Mouse (Mus musculus) adrenal gland, postnatal 4 days (tissue): ENCODE measurements around the gene Tmem156. TPM values are rescaled to one million over a fixed set of nuclear protein-coding genes. Genes with fewer than 3 reads are reported as not detected.
"Not testable (repeated sequence)": the region's sequence is repeated elsewhere in the genome, so short reads cannot be mapped to it uniquely, and the experiment has no call there.

Experiments
- DNase-seq, 2 experiments: peaks; one replicate each; pipeline ENCODE4 v3.0.0; 2021 to 2022; ENCODE audit warnings: low spot score in 2 of 2, mixed read lengths in 2 of 2
- long read RNA-seq, 2 experiments: library from polyadenylated mRNA; stranded (forward); transcript quantifications; one replicate each; pipeline ENCODE4 v2.0.0; 2021
- total RNA-seq, 2 experiments: library from RNA; stranded (reverse); gene quantifications; 2 replicates each; pipeline ENCODE4 v1.2.3; 2021

The Tmem156 gene
- total RNA-seq = under 1 TPM; 0.22 to 0.54 TPM
- long read RNA-seq, experiment 1 = 0 reads
- long read RNA-seq, experiment 2 = 0 reads

DNA sequence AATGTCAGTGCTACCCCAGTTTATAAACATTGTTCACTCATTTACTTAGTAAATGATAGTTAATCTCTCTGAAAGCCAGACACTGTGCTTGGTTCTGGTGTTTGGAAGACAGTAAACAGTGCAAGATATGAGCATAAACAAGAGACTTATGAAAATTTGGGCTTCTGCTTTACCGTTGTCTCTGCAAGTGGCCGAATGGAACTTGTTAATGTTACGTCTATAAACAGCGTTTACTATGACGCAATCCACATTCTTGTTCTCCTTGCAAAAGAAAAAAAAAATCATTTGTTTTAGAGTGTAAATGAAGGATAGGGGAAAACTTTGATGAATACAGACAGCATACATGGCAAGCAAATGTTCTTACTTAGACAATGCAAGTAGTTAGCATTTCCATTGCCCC lies at the start of gene Tmem156:
TSS of gene Tmem156 (minus strand) at position 212 of the 400 bp plus-strand sequence.
- no peak for DNase-seq

DNA sequence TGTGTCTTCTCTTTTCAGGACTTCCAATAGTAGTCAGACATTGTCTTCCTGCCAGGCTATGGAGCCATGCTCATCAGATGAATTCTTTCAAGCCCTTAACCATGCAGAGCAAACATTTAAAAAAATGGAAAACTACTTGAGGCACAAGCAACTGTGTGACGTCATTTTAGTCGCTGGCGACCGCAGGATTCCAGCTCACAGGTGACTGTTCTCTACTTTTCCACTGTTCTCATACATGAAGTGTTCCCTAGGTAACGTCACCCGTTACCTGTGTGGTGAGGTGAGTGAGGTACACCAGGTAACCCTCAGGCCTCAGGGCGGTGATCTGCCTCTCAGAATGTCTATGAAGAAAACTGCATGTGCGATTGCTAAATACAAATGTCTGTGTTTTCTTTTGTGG lies 49.3 kb upstream of the Tmem156 start:
- DNase-seq = no peak

DNA sequence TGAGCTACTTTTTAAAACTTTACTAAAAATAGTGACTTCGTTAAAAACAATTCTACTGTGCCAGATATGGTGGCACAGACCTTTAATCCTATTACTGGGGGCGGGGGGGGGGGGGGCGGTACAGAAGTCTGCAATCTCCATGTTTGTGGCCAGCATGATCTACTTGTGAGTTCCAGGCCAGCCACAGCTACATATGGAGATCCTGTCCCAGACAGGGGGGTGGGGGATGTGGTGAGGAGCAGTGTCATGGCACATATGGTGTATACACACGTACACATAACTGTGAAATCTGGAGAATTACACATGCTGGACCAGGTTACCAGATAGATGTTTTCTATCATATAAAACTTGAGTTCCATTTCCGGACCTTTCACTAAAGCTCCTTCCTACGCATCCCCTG lies 45.1 kb upstream of the Tmem156 start:
- DNase-seq = no peak

DNA sequence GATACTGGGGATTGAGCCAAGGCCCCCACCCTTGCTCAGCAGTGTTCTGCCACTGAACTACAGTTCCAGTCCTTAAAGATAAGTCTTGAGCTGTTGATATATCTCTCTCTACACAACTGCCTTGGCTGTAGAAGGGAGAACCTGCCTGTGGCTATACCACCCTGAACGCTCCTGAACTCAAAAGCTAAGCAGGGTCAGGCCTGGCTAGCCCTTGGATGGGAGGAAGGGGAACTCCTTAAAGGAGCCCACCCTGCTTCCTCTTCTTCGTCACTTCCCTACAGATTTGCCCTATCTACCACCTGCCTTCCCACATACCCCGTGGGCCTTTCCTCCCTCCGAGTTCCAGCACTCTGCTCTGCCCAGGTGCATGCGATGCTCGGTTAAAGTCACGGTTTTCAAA lies 44.2 kb upstream of the Tmem156 start:
- no peak for DNase-seq

DNA sequence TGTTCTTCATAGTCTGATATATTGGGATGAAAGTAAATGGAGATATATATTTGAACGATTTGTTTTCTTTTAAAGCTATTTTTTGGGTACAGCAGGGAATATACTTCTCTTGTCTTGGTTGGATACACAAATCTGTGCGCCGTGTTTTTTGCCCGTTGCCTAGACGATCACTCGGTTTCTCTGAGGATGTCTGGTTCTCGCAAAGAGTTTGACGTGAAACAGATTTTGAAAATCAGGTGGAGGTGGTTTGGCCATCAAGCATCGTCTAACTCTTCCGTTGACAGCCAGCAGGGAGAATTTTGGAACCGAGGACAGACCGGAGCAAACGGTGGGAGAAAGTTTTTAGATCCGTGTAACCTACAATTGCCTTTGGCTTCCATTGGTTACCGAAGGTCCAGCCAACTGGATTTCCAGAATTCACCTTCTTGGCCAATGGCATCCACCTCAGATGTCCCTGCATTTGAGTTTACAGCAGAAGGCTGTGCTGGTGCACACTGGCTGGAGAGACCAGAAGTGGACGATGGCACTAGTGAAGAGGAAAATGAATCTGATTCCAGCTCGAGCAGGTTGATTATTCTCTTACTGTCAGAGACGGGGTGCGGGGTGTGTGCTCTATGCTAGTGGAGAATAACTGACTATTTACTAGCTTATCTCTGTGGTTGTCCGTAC lies 39.4 kb upstream of the Tmem156 start:
- DNase-seq = no peak

DNA sequence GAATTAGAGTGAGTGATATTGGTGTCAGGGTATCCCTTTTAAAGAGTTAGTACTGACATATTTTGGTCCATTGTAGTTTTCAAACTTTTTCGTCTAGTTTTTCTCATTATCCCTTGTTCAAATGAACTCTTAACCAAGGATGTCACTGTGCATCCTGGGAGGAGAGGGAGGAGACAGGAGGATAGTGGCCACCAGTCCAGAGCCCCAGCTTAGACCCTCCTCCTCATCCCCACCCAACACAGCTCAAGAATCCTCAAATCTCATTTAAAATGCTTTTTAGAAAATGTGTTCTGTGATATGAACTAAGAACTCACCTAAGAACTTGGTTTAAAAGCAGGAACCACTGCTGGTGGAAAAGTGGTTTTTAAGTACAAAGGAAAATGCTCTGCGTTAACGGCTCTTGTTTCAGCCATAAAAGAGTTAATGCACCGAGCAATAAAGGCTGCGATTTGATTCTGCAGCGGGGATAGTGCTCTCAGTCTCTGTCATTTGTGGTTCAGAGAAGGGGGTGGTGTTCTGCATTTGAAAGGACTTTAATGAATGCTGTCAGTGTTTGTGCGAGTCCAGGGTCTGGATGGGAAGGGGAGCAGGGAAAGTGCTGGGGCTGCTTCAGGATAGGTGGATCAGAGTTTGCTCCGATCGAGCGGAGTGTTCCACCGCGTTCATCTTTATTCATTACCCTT lies 38.7 kb upstream of the Tmem156 start:
- no peak for DNase-seq

DNA sequence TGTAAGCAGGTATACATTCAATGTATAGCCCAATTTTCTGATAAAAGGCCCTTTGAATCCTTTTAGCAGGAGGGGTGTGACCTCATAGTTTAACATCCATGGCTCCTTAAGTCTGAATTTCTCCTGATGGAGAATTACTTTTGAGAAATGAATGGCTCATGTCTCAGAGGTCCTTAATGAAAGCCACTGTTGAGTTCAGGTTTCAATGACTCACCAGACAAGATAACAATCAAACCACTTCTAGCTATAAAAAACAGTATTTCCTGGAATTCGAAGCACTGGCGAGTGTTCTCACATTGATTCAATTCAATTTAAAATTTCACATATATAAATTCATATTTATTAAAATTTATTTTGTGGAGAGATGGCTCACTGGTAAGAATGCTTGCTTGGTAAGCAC lies 36.5 kb upstream of the Tmem156 start:
- DNase-seq = no peak

DNA sequence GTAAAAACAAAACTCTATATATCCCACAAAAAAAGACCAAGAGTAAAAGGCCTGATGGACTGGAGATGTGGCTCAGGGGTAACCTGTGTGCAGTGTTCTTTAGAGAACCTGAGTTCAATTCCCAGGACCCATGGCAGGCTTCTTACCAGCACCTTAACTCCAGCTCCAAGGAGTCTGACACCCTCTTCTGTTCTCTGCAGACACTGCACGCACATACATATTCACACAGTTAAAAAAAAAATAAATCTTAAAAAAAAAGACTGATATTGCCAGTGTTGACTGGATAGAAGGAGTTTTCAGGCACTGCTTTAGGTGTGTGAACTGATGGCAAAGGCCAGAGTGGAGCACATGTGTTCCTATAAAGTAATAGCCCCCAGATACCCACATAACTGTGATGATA lies 34.2 kb upstream of the Tmem156 start:
- DNase-seq = no peak

DNA sequence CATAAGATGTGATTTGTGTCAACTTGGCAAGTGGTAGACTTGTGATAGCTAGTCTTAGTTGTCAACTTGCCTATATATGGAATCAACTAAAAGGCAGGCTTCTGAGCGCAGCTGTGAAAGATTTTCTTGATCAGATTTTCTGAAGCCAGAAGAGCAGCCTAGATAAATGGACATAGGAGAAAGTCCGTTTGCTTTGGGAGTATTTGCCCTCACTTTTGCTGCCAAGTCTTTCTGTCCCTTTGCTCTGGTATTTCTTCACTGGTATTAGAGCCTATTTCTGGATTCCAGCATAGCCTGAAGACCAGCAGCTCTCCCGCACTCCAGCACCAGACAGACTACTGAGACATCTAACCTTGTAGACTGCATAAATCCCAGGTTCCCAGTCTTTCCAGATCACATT lies 30.7 kb upstream of the Tmem156 start:
- DNase-seq = no peak

DNA sequence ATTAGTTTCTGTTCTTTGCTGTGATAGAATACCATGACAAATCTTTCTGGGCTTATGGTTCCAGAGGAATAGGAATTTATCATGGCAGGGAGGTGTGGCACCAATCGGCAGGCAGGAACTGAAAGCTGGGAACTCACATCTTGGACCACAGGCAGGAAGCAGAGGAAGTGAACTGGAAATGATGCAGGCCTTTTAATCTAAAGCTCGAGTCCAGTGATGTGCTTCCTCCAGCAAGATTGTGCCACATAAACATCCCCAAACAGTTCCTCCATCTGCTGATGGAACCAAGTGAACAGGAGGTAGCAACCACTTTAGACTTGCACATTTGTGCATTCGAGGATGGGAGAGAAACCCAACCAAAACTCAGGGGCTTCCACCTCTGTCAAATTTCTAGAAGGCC lies 28.0 kb upstream of the Tmem156 start:
- DNase-seq = no peak

DNA sequence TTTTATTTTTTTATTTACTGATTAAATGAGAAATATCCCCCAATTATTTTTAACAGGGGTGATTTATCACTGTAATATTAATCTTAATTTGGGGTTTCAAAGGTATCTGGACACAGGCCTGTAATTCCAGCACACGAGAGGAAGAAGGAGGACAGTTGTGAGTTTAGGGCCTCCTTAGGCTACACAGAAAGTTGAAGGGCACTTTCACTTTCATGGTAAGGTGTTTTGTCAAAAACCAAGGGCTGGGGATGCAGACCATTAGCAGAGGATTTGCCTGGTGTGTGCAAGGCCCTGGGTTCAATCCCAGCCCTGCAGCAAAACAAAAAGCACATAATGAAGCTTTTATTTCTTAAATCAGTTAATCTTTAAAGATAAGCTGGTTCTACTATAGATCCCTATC lies 27.6 kb upstream of the Tmem156 start:
- DNase-seq = no peak

DNA sequence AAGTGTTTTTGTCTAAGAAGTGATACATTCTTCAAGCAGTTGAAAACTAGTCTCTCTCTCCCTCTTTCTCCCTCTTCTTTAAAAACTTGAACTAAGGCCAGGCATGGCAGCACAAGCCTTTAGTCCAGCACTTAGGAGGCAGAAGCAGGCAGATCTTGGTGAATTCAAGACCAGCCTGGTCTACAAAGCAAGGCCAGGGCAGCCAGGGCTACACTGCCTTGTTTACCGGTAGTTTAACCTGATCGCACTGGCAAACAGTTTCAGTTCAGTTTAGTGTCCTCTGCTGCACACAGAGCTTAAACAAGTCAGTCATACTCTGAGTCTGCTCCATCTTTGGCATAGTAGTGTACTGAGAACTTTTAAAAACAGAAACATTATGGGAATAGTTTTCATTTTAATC lies 24.9 kb upstream of the Tmem156 start:
- DNase-seq = no peak

DNA sequence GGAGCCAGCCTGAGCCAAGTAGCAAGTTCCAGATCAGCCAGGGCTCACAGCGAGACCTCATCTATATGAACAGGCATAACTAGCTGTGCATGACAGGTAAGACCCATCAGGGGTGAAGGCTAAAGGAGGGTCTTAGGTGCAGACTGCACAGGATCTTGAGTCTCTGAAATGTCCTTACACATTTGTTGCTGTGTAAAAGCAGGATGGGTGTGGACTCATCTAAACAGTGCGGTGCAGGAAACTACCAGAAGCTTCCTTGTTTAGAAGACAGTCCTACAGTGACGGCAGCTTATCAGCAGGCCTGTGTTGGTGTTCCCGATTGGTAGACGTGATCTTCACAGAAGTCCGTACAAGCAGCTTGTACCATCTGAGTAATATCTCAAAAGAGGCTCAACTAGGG lies 21.4 kb upstream of the Tmem156 start:
- DNase-seq = no peak

DNA sequence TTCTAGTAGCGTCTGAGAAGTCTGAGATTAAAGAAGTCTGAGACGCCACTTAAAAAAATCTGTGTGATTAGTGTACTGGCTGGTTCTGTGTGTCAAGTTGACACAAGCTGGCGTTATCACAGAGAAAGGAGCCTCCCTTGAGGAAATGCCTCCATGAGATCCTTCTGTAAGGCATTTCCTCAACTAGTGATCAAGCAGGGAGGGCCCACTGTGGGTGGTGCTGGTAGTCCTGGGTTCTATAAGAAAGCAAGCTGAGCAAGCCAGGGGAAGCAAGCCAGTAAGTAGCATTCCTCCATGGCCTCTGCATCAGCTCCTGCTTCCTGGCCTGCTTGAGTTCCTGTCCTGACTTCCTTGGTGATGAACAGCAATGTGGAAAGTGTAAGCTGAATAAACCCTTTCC lies 20.3 kb upstream of the Tmem156 start:
- not testable (repeated sequence) for DNase-seq

DNA sequence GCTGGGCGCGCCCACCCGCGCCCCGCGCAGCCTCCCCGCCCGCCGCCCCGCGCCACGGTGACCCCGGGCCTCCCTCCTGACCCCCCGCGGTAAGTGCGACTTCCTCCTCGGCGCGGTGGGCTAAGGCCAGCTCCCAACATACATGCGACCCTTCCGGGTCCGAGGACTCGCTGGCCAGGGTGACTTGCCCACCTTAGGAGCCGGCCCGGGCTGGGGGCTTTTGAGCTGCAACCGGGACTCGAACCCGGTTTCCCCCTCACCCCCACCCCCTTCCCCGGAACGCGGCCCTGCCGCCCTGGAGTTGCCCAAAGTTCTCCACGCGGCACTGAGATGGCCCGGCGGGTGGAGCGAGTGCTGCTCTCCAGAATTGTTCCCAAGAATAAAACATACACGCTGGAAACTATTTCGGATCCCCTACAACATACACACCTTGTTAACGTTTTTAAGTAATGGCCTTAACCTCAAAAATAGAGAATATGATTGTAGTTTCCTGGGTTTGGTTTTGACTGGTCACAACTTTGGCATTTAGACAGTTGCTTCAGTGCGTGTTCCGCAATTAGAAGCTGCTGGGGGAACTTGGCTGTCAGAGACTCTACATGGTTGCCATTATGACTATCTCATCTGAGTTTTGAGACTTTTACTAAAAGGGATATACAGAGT lies 16.0 kb upstream of the Tmem156 start:
- DNase-seq = peak; percentile 15 to 18

DNA sequence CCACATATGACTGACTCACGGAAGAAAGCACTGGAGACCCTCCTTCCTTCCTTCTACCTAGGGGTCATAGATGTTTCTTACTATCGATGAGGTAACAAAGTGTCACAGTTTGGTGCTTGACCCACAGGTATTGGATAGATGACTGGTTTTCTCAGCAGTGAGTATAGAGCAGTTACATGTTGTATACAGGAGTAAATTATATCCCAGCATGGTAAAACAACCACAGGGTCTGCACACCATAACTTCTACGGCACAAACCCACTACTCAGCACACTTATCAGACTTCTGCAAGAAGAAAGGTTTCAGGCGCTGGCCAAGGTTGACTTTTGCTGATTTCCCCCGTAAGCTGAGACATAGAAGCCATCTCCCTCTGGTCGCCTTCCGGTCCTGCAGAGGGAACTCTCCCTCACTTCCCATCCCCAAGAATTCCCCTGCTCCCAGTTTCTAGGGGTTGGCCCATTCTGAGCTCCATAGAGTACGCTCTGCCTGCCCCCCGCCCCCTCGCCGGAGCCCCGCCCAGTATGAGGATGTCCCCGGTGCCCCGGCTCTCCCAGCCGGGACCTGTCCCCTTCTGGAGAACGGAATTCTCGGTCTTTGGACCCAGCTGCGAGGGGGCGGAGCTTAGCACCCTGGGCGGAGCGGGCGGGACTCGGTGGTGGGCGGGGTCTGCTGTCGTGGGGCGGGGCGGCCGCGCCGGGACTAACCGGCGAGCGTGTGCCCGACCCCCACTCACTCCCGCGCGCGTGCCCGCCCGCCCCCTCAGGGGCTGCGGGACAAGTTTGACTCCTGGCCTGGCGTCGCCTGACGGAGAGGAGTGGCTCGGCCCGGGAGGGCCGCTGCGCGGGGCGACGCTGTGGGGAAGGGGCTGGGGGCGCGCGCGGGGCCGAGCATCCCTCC lies 15.2 kb upstream of the Tmem156 start, which contains the start of gene Klhl5:
TSS of gene Klhl5 (plus strand) at position 664 of the 897 bp plus-strand sequence.
- peak; percentile 84 to 90 for DNase-seq

DNA sequence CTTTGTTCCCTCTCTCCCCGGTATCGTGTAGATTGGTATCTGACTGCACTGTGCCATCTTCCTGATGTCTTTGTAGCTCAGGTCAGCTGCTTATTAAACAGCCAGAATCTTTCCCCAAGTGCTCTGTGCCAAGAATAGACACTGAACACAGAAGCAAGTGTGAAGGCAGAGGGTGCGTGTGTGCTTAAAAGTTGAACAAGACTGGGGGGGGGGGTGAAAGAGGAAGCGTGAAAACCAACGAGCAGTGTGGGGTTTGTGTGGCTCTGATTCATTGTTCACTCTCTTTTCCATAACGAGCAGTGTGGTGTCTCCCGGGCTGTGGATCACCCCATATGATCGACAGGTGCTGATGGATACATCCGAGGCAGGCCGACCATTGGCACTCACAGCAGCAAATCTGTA lies 10.7 kb upstream of the Tmem156 start:
- DNase-seq = no peak

DNA sequence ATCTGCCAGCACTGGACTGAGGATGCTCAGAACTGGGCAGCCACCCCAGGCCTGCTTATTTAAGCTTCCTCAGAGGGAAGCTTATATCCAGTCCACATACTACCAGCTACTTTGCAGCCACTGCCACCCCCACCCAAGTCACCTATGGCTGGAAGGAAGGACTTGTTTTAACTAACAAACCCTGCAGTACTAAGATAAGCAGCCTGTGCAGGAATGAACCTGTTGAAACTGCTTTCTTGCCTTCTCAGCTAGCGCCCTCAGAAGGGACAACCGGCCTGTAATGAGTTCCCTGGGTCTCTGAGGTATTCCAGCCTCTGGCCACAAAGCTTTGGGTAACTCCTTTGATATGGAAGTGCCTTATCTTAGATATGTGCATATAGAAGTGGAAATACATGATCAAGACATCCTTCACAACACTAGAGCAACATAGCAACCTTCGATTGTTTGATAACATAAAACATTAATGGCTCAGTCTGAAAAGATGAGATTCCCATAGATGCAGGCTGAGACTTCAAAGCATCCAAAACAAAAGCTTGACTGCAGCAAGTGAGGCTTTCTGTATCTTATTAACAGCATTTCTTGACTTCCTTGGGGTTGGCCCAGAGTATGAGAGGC lies 10.2 kb upstream of the Tmem156 start:
- no peak for DNase-seq

DNA sequence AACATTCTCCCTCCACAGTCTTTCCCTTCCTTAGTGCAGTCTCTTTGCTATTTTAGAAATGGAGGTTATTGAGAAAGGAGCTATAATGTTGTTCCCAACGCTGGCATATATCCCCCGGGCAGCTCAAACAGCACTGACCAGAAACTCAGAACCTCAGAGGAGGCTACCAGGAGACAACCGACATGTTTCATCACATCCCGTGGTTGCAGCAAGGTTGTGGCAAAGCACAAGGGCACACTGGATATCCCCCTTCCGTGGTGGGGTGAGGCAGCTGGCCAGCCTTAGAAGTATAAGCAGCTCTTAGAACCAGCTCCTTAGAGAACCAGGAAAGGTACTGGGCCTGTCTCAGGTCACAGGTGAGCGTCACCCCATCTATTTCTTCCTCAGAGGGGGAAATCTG lies 9.7 kb upstream of the Tmem156 start:
- DNase-seq = no peak

DNA sequence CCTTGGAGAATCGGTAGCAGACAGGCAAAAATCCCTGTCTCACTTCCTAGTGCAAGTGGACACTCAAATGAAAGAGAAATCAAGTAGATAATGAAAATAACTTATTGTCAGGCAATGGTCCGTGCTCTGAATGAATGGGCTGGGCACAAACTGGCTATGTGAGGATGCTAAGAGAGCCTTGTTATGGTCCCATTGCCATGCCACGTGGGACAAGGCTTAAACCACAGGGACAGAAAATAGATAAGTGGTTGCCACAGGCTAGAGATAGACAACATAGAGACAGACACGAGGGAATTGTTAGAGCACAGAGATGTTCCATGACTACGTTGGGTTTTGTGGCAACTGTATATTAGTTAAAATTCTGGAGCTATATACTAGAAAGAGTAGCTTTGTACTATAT lies 9.3 kb upstream of the Tmem156 start:
- DNase-seq = no peak

DNA sequence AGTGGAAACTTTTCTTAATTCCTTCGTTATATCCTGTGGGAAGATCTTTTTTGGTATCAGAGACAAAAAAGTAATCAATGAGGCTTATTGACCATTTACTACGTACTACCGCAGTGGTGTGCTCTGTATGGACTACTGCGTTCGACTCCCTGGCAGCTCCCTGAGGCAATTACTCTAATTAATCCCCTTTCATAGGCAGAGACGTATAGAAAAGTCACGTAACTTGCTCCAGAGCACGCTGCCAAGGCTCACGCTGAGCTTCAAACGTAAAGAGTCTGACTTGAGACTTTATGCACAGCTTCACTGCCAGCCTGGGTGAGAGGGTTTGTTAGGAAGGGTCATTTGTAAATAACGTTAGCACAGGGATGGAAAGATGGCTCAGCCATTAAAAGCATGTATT lies 8.1 kb upstream of the Tmem156 start:
- DNase-seq = no peak
